Mouse (Mus musculus) hindbrain, embryonic 11.5 days (tissue): Measurements from ENCODE around the gene Tmem120b. TPM values are rescaled to one million over a fixed set of nuclear protein-coding genes. Genes with fewer than 3 reads are reported as not detected.

Source experiments
- ATAC-seq: fragments of 200-750 bp; cut with Nextera tagmentation; 2 replicates; pipeline ENCODE4 v1.8.0; 2017; ENCODE audit warnings: mild to moderate bottlenecking, moderate TSS enrichment, moderate library complexity; ENCODE audit not compliant: low FRiP score
- DNase-seq: peaks from one replicate; pipeline ENCODE4 v3.0.0-alpha.2; 2015; ENCODE audit warnings: low spot score
- H3K27ac ChIP-seq: fragments of 300-500 bp; sonication (generic); 2 replicates; pipeline ENCODE4 v1.5.1; 2014; ENCODE audit warnings: mild to moderate bottlenecking, low read depth, low read length
- H3K27me3 ChIP-seq: fragments of 300-500 bp; sonication (generic); 2 replicates; pipeline ENCODE4 v1.6.1; 2014; ENCODE audit warnings: mild to moderate bottlenecking, low read length, moderate library complexity, mixed read lengths; ENCODE audit not compliant: control insufficient read depth, insufficient read depth
- H3K36me3 ChIP-seq: fragments of 300-500 bp; sonication (generic); 2 replicates; pipeline ENCODE4 v1.6.1; 2014; ENCODE audit warnings: mild to moderate bottlenecking, low read length, moderate library complexity, mixed read lengths; ENCODE audit not compliant: control insufficient read depth, insufficient read depth
- H3K4me1 ChIP-seq: fragments of 300-500 bp; sonication (generic); replicated peaks from 2 replicates; pipeline ENCODE4 v1.6.1; 2014; ENCODE audit warnings: low read length, mixed read lengths; ENCODE audit not compliant: control insufficient read depth, insufficient read depth
- H3K4me2 ChIP-seq: fragments of 300-500 bp; sonication (generic); replicated peaks from 2 replicates; pipeline ENCODE4 v1.6.1; 2014; ENCODE audit warnings: mild to moderate bottlenecking, low read depth, low read length
- H3K4me3 ChIP-seq: fragments of 300-500 bp; sonication (generic); 2 replicates; pipeline ENCODE4 v1.5.1; 2014; ENCODE audit warnings: low read depth, low read length
- H3K9ac ChIP-seq: fragments of 300-500 bp; sonication (generic); 2 replicates; pipeline ENCODE4 v1.6.1; 2014; ENCODE audit warnings: low read depth, low read length
- H3K9me3 ChIP-seq: fragments of 300-500 bp; sonication (generic); 2 replicates; pipeline ENCODE4 v1.6.1; 2016; ENCODE audit warnings: low read length; ENCODE audit not compliant: control insufficient read depth
- WGBS: fragments of 180-500 bp; shearing (Covaris S2); extraction: QIAGEN DNeasy Blood & Tissue Kit; methylation state at CpG from one replicate; pipeline ENCODE4 v1.1.7; 2014; 5-methylcytosine and 5-hydroxymethylcytosine counted together
- polyA plus RNA-seq: library from polyadenylated mRNA; unstranded; fragments of >200 nt; fragmentation: Nextera tagmentation; extraction: Ambion mirVana; gene quantifications from 2 replicates; pipeline ENCODE4 v1.2.1, GENCODE M21; 2014

Tmem120b gene
- polyA plus RNA-seq, 1 experiment from 2014 or later, result 7.8 TPM

DNA sequence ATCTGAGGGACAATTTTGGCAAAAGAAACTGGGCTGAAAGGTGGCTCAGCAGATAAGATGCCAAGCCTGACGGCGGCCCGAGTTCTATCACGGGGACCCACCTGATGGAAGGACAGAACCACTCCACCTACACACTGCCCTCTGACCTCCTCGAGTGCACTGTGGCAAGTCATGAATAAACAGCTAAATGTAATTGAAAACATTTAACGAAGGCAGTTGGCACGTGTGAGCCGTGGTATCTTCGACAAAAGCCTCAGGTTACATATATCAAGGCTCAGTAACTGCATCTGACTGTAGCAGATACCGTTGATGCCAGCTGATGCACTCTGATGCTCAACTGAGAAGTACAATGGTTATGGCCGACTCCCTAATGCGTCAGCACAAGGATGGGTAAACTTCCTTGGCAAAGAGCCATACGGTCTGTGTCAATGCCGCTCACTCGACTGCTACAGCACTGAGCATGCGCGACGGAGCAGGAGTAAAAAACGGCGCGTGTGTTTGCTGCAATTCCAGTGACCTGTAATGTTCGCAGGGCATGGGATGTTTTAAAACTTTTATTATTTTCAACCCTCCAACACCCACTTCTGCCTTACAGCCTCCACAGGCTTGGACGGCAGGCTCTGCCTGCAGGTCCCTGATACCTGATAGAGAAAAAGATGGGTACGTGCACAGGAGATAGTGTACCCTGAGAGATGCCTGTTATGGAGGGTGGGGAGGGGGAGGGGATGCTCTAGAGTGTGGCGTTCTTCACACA is 26.2 kb downstream of the Tmem120b start:
- DNase-seq (no peak), ATAC-seq (no peak)
- H3K4me1 ChIP-seq, result no peaks in the 10 kb centered on the region
- H3K4me3 ChIP-seq, result no peak overlapping the region
- no peaks in the 10 kb centered on the region for H3K27me3 ChIP-seq
- H3K4me2 ChIP-seq, result no peak overlapping the region
- WGBS, result 90% methylated on average over 25 of the region's 25 CpGs
- no peaks in the 10 kb centered on the region for H3K9me3 ChIP-seq
- H3K27ac ChIP-seq, result no peak overlapping the region
- no peak overlapping the region for H3K9ac ChIP-seq
- H3K36me3 ChIP-seq, result no peaks in the 10 kb centered on the region

GRCm38 (mm10) chr5:123096299-123096698 is 28.1 kb downstream of the Tmem120b start:
- H3K4me1 ChIP-seq, result no peaks in the 10 kb centered on the region
- no peak overlapping the region for H3K4me2 ChIP-seq
- H3K4me3 ChIP-seq, result no peak overlapping the region
- WGBS, result 90% methylated on average over 8 of the region's 8 CpGs
- no peaks in the 10 kb centered on the region for H3K9me3 ChIP-seq
- ATAC-seq (no peak), DNase-seq (no peak)
- no peak overlapping the region for H3K9ac ChIP-seq
- H3K27ac ChIP-seq, result no peak overlapping the region
- H3K27me3 ChIP-seq, result no peaks in the 10 kb centered on the region
- H3K36me3 ChIP-seq, result no peaks in the 10 kb centered on the region

DNA sequence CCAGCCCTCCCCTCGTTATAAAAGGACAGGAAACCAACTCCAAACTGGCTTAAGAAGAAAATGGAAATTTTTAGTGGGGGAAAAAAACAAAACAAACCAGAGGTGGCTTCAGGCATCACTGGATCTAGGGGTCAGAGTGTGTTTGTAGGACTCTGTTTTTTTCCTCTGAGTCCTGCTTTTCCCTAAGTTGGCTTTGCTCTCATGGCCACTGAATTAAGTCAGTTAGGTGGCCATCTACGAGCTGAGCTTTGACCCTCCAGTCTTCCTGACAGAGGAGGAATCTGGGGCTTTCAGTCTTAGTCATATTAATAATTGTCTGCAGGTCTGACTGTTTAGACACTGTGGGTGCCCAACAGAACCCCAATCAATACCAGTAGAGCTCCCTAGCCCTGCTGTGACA is 30.3 kb downstream of the Tmem120b start:
- no peaks in the 10 kb centered on the region for H3K36me3 ChIP-seq
- WGBS, result 81% methylated on average over 2 of the region's 2 CpGs

DNA sequence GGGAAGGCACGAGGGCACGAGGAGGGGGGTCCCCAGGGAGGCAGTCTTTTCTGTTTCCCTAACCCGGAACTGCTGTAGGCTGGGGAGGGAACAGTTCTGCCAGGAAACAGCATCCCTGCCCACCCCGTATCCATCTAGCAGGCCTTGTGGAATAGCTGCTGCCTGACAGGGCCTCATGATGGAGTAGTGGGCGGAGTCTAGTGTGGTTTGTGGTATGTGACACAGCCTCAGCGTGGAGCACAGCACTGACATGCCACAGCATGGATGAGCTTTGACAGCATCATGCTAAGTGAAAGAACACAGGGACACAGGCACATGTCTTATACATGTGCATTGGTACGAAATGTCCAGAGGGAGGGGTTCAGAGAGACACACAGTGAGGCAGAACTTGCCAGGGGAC is 34.2 kb downstream of the Tmem120b start:
- ATAC-seq (no peak), DNase-seq (no peak)
- Histone ChIP-seq H3K4me1 (no peaks in the 10 kb centered on the region), H3K27ac (no peak overlapping the region), H3K9me3 (no peaks in the 10 kb centered on the region), H3K36me3 (no peaks in the 10 kb centered on the region), H3K4me2 (no peak overlapping the region), H3K4me3 (no peak overlapping the region), H3K9ac (no peak overlapping the region), H3K27me3 (no peaks in the 10 kb centered on the region)
- 60% methylated on average over 7 of the region's 7 CpGs for WGBS

More for the DNA sequence above, 30.3 kb downstream of the Tmem120b start:
- Histone ChIP-seq H3K27me3 (no peaks in the 10 kb centered on the region), H3K9ac (no peak overlapping the region), H3K27ac (no peak overlapping the region), H3K9me3 (no peaks in the 10 kb centered on the region), H3K4me2 (no peak overlapping the region), H3K4me1 (no peaks in the 10 kb centered on the region), H3K4me3 (no peak overlapping the region)
- DNase-seq (no peak), ATAC-seq (no peak)

DNA sequence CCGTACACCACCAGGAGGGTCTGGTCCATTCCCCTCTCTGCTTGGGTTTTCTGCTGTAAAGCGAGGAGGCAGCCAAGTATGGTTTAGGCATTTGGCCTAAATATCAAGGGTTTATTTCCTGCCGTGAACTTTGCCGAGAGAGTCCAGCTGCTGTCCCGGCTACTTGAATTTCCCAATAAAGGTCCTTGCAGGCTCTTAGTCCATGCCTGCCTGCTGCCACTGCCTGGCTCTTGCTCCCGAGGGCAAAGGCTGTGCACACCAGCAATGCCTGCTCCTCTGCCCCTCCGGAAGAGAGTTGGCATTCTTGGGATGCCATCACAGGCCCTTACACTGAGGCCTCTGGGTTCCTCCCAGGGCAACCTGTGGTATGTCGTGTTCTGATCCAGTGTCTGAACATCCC is 35.3 kb downstream of the Tmem120b start:
- DNase-seq (no peak), ATAC-seq (no peak)
- Histone ChIP-seq H3K4me3 (no peak overlapping the region), H3K36me3 (no peaks in the 10 kb centered on the region), H3K9ac (no peak overlapping the region), H3K9me3 (no peaks in the 10 kb centered on the region), H3K27ac (no peak overlapping the region), H3K4me1 (no peaks in the 10 kb centered on the region), H3K4me2 (no peak overlapping the region), H3K27me3 (no peaks in the 10 kb centered on the region)
- 79% methylated on average over 8 of the region's 8 CpGs for WGBS

DNA sequence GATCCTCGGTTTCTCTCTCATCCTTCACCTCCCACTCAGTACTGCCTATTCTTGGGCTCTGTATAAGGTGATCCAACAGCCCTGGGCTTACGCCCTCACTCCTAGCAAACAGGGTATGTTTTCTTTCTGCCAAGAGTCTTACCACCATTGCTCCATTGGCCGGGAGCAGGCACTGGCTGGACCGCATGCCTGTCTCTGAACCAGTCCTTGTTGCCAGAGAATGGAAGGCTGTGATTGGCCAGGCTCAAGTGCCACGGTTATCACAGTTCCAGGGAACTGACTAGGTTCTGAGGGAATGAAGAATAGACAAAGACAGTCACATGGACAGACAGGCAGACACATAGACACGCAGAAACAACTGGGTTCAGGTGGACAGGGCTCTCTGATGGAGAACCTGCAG is 36.6 kb downstream of the Tmem120b start:
- no peak for ATAC-seq
- Histone ChIP-seq H3K27me3 (no peaks in the 10 kb centered on the region), H3K4me1 (no peaks in the 10 kb centered on the region; the same call in 1 of the 2 replicates), H3K4me2 (no peak overlapping the region), H3K36me3 (no peaks in the 10 kb centered on the region), H3K4me3 (no peak overlapping the region), H3K27ac (no peak overlapping the region), H3K9me3 (no peaks in the 10 kb centered on the region), H3K9ac (no peak overlapping the region)
- DNase-seq, result no peak
- 86% methylated on average over 6 of the region's 6 CpGs for WGBS

DNA sequence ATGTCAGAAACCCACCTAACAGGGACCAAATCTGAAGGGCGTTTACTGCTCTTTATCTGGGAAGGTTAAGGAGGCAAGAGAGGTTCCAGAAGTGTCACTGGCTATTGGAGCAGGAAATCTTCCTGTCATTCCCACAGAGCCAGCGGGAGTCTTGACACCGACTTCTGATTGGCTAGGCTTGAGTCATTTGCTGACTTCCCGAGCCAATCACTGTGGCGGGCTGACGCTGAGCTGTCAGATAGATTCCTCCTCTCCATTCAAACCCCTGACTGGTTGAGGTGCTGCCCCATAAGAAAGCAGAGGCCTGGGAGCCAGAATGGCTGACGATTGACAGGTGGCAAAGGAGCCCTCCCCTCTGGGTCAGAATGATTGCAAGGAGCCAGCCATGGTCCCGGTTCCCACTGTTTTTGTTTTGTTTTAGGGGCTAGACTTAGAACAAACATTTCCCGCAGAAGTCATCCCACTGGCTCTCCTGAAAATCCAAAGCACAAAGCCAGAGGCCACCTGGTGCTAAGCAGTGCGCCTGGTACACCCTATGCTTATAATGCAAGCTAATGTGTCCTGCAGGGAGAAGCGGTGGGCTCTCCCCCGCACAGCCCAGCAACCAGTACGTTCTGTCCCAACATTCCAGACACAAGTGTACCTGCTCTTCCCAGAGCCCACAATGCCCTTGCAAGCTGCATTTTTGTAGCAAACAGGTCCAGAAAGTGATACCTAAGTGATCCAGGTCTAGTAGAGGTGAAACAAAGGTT is 41.4 kb downstream of the Tmem120b start:
- DNase-seq, result peak; percentile 41
- H3K9me3 ChIP-seq, result no peaks in the 10 kb centered on the region
- H3K27me3 ChIP-seq, result no peaks in the 10 kb centered on the region
- H3K9ac ChIP-seq, result no peak overlapping the region; the same call in 1 of the 2 replicates
- H3K4me3 ChIP-seq, result no peak overlapping the region
- H3K27ac ChIP-seq, result peak overlapping the region; percentile 24; the same call in 1 of the 2 replicates
- H3K36me3 ChIP-seq, result no peaks in the 10 kb centered on the region
- H3K4me2 ChIP-seq, result no peak overlapping the region
- 0 out of 2 replicates have a peak, but pooled peaks have one; percentile 47 for ATAC-seq
- no peaks in the 10 kb centered on the region; the same call in 1 of the 2 replicates for H3K4me1 ChIP-seq
- WGBS, result 33% methylated on average over 13 of the region's 13 CpGs

DNA sequence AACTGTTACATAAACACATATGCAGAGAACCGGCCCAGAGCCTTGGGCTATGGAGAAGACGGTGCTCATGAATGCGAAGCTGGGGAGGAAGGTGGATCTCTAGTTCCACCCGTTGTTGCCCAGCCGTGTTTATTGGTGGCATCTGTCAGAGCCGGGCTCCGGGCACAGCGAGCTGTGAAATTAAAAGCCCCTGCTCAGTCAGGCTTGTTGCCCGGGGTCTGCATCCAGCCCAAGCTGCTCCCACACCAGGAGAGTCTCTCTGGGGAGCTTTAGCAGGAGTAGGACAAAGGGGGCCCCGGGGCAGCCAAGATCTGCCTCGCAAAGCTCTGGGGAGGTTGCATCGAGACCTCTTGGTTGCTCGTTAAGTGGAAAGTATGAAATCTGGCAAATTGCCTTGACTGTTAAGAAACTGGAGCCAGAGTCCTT is 42.1 kb downstream of the Tmem120b start:
- Histone ChIP-seq H3K27ac (peak overlapping the region; percentile 42), H3K4me2 (no peak overlapping the region), H3K4me3 (no peak overlapping the region), H3K27me3 (no peaks in the 10 kb centered on the region), H3K9me3 (no peaks in the 10 kb centered on the region), H3K4me1 (no peaks in the 10 kb centered on the region; the same call in 1 of the 2 replicates), H3K9ac (peak overlapping the region; percentile 15; the same call in 1 of the 2 replicates), H3K36me3 (no peaks in the 10 kb centered on the region)
- peak; percentile 22 for DNase-seq
- 72% methylated on average over 13 of the region's 13 CpGs for WGBS
- no peak for ATAC-seq
